In the genomic region with DNA sequence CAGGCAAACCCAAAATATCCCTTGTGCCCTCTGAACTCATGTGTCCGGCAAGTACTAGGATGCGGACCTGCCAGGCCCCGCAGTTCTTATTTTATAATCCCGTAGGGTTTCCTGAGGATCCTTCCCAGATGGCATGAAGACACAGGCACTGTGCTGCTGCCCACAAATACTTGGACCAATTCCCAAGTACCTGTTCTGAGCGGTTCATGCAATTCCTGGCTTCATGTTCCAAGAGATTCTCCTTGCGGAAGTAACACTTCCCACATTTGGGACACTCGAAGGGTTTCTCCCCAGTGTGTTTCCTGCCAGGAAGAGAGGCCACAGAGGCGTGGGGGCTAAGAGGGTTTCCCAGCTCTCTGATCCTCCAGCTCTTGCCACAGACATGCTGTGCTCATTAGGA, we compare ENCODE assay signal across 14 mouse cellular contexts. TPM values are rescaled to one million over a fixed set of nuclear protein-coding genes. Genes with fewer than 3 reads are reported as not detected.
DNase-seq lines count a peak whose midpoint lies in the region; ATAC-seq and TF ChIP-seq lines count a peak whose summit lies in the region.
"Had no signal": no experiment of that assay in that cellular context is flagged by ENCODE, and none has a peak within 500 bp of the region (broad histone marks: within the 10 kb centered on the region; RNA-seq: fewer than 3 reads in every experiment).

No protein-coding gene starts in this region.

- 14% methylated on average over 8 of the region's 8 CpGs for WGBS in cerebellum, adult 2 months
- 88% methylated on average over 8 of the region's 8 CpGs for WGBS in embryonic facial prominence, embryonic 12.5 days
- 89% methylated on average over 8 of the region's 8 CpGs for WGBS in embryonic facial prominence, embryonic 10.5 days
- WGBS in lung, postnatal 0 days, result 60% methylated on average over 8 of the region's 8 CpGs
- WGBS in hindbrain, postnatal 0 days, result 89% methylated on average over 8 of the region's 8 CpGs

- no peaks in the 10 kb centered on the region for H3K27me3 ChIP-seq in cerebellum, adult 2 months (ENCODE audit: control insufficient read depth, insufficient read depth, low read length)
- H3K27me3 ChIP-seq in embryonic facial prominence, embryonic 12.5 days, result no peaks in the 10 kb centered on the region
- no peaks in the 10 kb centered on the region for H3K27me3 ChIP-seq in embryonic facial prominence, embryonic 10.5 days (replicated peaks; ENCODE audit: low read depth, poor library complexity, severe bottlenecking)
- no peaks in the 10 kb centered on the region for H3K27me3 ChIP-seq in lung, postnatal 0 days (replicated peaks; ENCODE audit: insufficient read depth, low read length)
- H3K27me3 ChIP-seq in hindbrain, postnatal 0 days (ENCODE audit: insufficient read depth, low read length), result no peaks in the 10 kb centered on the region
- H3K27me3 ChIP-seq: forebrain, embryonic 15.5 days; hindbrain, embryonic 15.5 days had no signal

- H3K4me1 ChIP-seq in cerebellum, adult 2 months (ENCODE audit: control insufficient read depth, insufficient read depth, low read length), result peaks cover 31% of the 10 kb centered on the region
- peaks cover 24% of the 10 kb centered on the region for H3K4me1 ChIP-seq in embryonic facial prominence, embryonic 12.5 days
- peaks cover 30% of the 10 kb centered on the region for H3K4me1 ChIP-seq in embryonic facial prominence, embryonic 10.5 days
- H3K4me1 ChIP-seq in lung, postnatal 0 days (ENCODE audit: insufficient read depth, low read depth, low read length), result peaks cover 15% of the 10 kb centered on the region; the same call in 1 of the 2 replicates
- H3K4me1 ChIP-seq in hindbrain, postnatal 0 days (ENCODE audit: insufficient read depth, low read length), result peaks cover 14% of the 10 kb centered on the region

- no peak for TF ChIP-seq POLR2A in cerebellum, adult 2 months (IDR thresholded peaks at IDR 0.05; ENCODE audit: borderline replicate concordance, insufficient read depth, low read length)

- H3K36me3 ChIP-seq in embryonic facial prominence, embryonic 12.5 days, result peaks cover 70% of the 10 kb centered on the region
- H3K36me3 ChIP-seq in embryonic facial prominence, embryonic 10.5 days (replicated peaks), result peaks cover 88% of the 10 kb centered on the region
- H3K36me3 ChIP-seq in lung, postnatal 0 days (ENCODE audit: insufficient read depth, low read length), result peaks cover 29% of the 10 kb centered on the region
- peaks cover 39% of the 10 kb centered on the region for H3K36me3 ChIP-seq in hindbrain, postnatal 0 days (ENCODE audit: insufficient read depth, low read length)

- no peak overlapping the region for H3K27ac ChIP-seq in cerebellum, adult 2 months (ENCODE audit: insufficient read depth, low read length)
- no peak overlapping the region for H3K27ac ChIP-seq in embryonic facial prominence, embryonic 12.5 days
- H3K27ac ChIP-seq in embryonic facial prominence, embryonic 10.5 days (replicated peaks), result no peak overlapping the region
- H3K27ac ChIP-seq in lung, postnatal 0 days (ENCODE audit: low read length), result no peak overlapping the region
- H3K27ac ChIP-seq in hindbrain, postnatal 0 days, result no peak overlapping the region
- H3K27ac ChIP-seq: forebrain, embryonic 15.5 days; heart, embryonic 10.5 days; hindbrain, embryonic 15.5 days had no signal

- H3K9me3 ChIP-seq in embryonic facial prominence, embryonic 12.5 days, result no peaks in the 10 kb centered on the region
- no peaks in the 10 kb centered on the region for H3K9me3 ChIP-seq in embryonic facial prominence, embryonic 10.5 days
- H3K9me3 ChIP-seq in lung, postnatal 0 days (ENCODE audit: low read length), result no peaks in the 10 kb centered on the region
- no peaks in the 10 kb centered on the region for H3K9me3 ChIP-seq in hindbrain, postnatal 0 days (ENCODE audit: low read length)
- H3K9me3 ChIP-seq: forebrain, embryonic 15.5 days; heart, embryonic 10.5 days; hindbrain, embryonic 15.5 days had no signal

- H3K4me3 ChIP-seq in cerebellum, adult 2 months (replicated peaks; ENCODE audit: insufficient read depth, low read depth, low read length), result no peak overlapping the region
- no peak overlapping the region for H3K4me3 ChIP-seq in embryonic facial prominence, embryonic 12.5 days
- no peak overlapping the region for H3K4me3 ChIP-seq in embryonic facial prominence, embryonic 10.5 days
- H3K4me3 ChIP-seq in lung, postnatal 0 days (ENCODE audit: low read depth, low read length), result no peak overlapping the region
- H3K4me3 ChIP-seq in hindbrain, postnatal 0 days (ENCODE audit: low read length), result no peak overlapping the region
- H3K4me3 ChIP-seq: forebrain, embryonic 15.5 days; heart, embryonic 10.5 days; hindbrain, embryonic 15.5 days had no signal

- peak; percentile 27; the same call in 1 of the 2 replicates for TF ChIP-seq EP300 in lung, postnatal 0 days (IDR thresholded peaks at IDR 0.05)

- ATAC-seq in embryonic facial prominence, embryonic 12.5 days (ENCODE audit: insufficient number of reproducible peaks, insufficient read depth, low FRiP score, low TSS enrichment), result no peak
- ATAC-seq in lung, postnatal 0 days, result no peak
- no peak for ATAC-seq in hindbrain, postnatal 0 days
- ATAC-seq: forebrain, embryonic 15.5 days; inflammation-experienced regulatory T-cells, adult 6 months; intestine, postnatal 0 days had no signal

- TF ChIP-seq CTCF in cerebellum, adult 2 months (IDR thresholded peaks at IDR 0.05; ENCODE audit: borderline replicate concordance, insufficient read depth, low read depth, low read length), result no peak
- TF ChIP-seq CTCF in lung, postnatal 0 days (IDR thresholded peaks at IDR 0.05), result no peak
- TF ChIP-seq CTCF in hindbrain, postnatal 0 days (IDR thresholded peaks at IDR 0.05; ENCODE audit: low read depth), result no peak

- peak; percentile 37 to 60 for DNase-seq in cerebellum, adult 2 months
- DNase-seq in cerebellum, adult 11 months, result no peak
- DNase-seq in embryonic facial prominence, embryonic 10.5 days (ENCODE audit: low spot score), result no peak
- peak; percentile 45 for DNase-seq in lung, postnatal 0 days (ENCODE audit: low spot score)
- no peak for DNase-seq in lung, postnatal 25 days (ENCODE audit: low spot score)
- no peak for DNase-seq in hindbrain, postnatal 0 days (ENCODE audit: low spot score)
- DNase-seq: adrenal gland, postnatal 10 days; gastrocnemius, postnatal 36 days had no signal

- H3K9ac ChIP-seq in embryonic facial prominence, embryonic 12.5 days, result peak overlapping the region; percentile 19; the same call in 1 of the 2 replicates
- H3K9ac ChIP-seq in lung, postnatal 0 days (replicated peaks; ENCODE audit: low read depth), result no peak overlapping the region
- H3K9ac ChIP-seq in hindbrain, postnatal 0 days (replicated peaks; ENCODE audit: low read length), result no peak overlapping the region
- H3K9ac ChIP-seq: forebrain, embryonic 15.5 days; hindbrain, embryonic 15.5 days had no signal

- H3K4me2 ChIP-seq in embryonic facial prominence, embryonic 12.5 days (replicated peaks), result no peak overlapping the region
- H3K4me2 ChIP-seq in lung, postnatal 0 days (replicated peaks; ENCODE audit: low read depth, low read length), result no peak overlapping the region
- H3K4me2 ChIP-seq in hindbrain, postnatal 0 days (ENCODE audit: low read depth, low read length), result no peak overlapping the region
- H3K4me2 ChIP-seq: forebrain, embryonic 15.5 days; hindbrain, embryonic 15.5 days had no signal

RNA-seq across cellular contexts. Expression of gene Zbtb48, which starts 5.0 kb away (rescaled TPM):
- 20.1 and 24.3 TPM in 2 replicates for polyA plus RNA-seq in cerebellum, adult 2 months (2012; rRNA removed)
- 25.3 and 30.2 TPM in 2 replicates for polyA plus RNA-seq in embryonic facial prominence, embryonic 12.5 days (2016; fragmentation: Nextera tagmentation; extraction: Ambion mirVana)
- polyA plus RNA-seq in embryonic facial prominence, embryonic 10.5 days (2016; fragmentation: Nextera tagmentation; extraction: Ambion mirVana), result 25.0 and 26.4 TPM in 2 replicates
- polyA plus RNA-seq in lung, postnatal 0 days (2015; fragmentation: Nextera tagmentation; extraction: Ambion mirVana), result 13.2 and 13.7 TPM in 2 replicates
- 7.0 and 8.6 TPM in 2 replicates for total RNA-seq in hindbrain, postnatal 0 days (2014; rRNA removed)
- polyA plus RNA-seq in hindbrain, postnatal 0 days (2015; fragmentation: Nextera tagmentation; extraction: Ambion mirVana), result 10.7 and 16.2 TPM in 2 replicates

RNA-seq across cellular contexts. Expression of gene Klhl21, which starts 13.9 kb away (rescaled TPM):
- 14.5 and 14.7 TPM in 2 replicates for polyA plus RNA-seq in cerebellum, adult 2 months (2012; rRNA removed)
- polyA plus RNA-seq in embryonic facial prominence, embryonic 12.5 days (2016; fragmentation: Nextera tagmentation; extraction: Ambion mirVana), result 13.0 and 13.5 TPM in 2 replicates
- 9.7 and 10.6 TPM in 2 replicates for polyA plus RNA-seq in embryonic facial prominence, embryonic 10.5 days (2016; fragmentation: Nextera tagmentation; extraction: Ambion mirVana)
- 13.4 and 13.7 TPM in 2 replicates for polyA plus RNA-seq in lung, postnatal 0 days (2015; fragmentation: Nextera tagmentation; extraction: Ambion mirVana)
- total RNA-seq in hindbrain, postnatal 0 days (2014; rRNA removed), result 12.3 and 14.0 TPM in 2 replicates
- 4.5 and 4.8 TPM in 2 replicates for polyA plus RNA-seq in hindbrain, postnatal 0 days (2015; fragmentation: Nextera tagmentation; extraction: Ambion mirVana)

RNA-seq across cellular contexts. Expression of gene Tas1r1, which starts 15.9 kb away (rescaled TPM):
- polyA plus RNA-seq in cerebellum, adult 2 months (2012; rRNA removed), result 0.10 and 0.27 TPM in 2 replicates
- polyA plus RNA-seq in embryonic facial prominence, embryonic 12.5 days (2016; fragmentation: Nextera tagmentation; extraction: Ambion mirVana), result 1.0 and 1.1 TPM in 2 replicates
- polyA plus RNA-seq in embryonic facial prominence, embryonic 10.5 days (2016; fragmentation: Nextera tagmentation; extraction: Ambion mirVana), result 0.50 and 0.68 TPM in 2 replicates
- polyA plus RNA-seq in lung, postnatal 0 days (2015; fragmentation: Nextera tagmentation; extraction: Ambion mirVana), result 0.21 and 0.35 TPM in 2 replicates
- total RNA-seq in hindbrain, postnatal 0 days (2014; rRNA removed), result 0.42 and 0.93 TPM in 2 replicates
- 1.7 TPM in 2 replicates for polyA plus RNA-seq in hindbrain, postnatal 0 days (2015; fragmentation: Nextera tagmentation; extraction: Ambion mirVana)
- total RNA-seq: adrenal gland, postnatal 10 days had no signal
- polyA plus RNA-seq: inflammation-experienced regulatory T-cells, adult 6 months had no signal

RNA-seq across cellular contexts. Expression of gene Nol9, which starts 16.6 kb away (rescaled TPM):
- 15.1 and 16.5 TPM in 2 replicates for polyA plus RNA-seq in cerebellum, adult 2 months (2012; rRNA removed)
- polyA plus RNA-seq in embryonic facial prominence, embryonic 12.5 days (2016; fragmentation: Nextera tagmentation; extraction: Ambion mirVana), result 43.8 and 46.0 TPM in 2 replicates
- polyA plus RNA-seq in embryonic facial prominence, embryonic 10.5 days (2016; fragmentation: Nextera tagmentation; extraction: Ambion mirVana), result 43.7 and 44.2 TPM in 2 replicates
- polyA plus RNA-seq in lung, postnatal 0 days (2015; fragmentation: Nextera tagmentation; extraction: Ambion mirVana), result 10.0 and 11.3 TPM in 2 replicates
- total RNA-seq in hindbrain, postnatal 0 days (2014; rRNA removed), result 33.0 and 39.4 TPM in 2 replicates
- 17.1 and 17.9 TPM in 2 replicates for polyA plus RNA-seq in hindbrain, postnatal 0 days (2015; fragmentation: Nextera tagmentation; extraction: Ambion mirVana)

RNA-seq across cellular contexts. Expression of gene Phf13, which starts 26.4 kb away (rescaled TPM):
- 7.3 and 8.3 TPM in 2 replicates for polyA plus RNA-seq in cerebellum, adult 2 months (2012; rRNA removed)
- 42.2 and 44.3 TPM in 2 replicates for polyA plus RNA-seq in embryonic facial prominence, embryonic 12.5 days (2016; fragmentation: Nextera tagmentation; extraction: Ambion mirVana)
- 29.0 and 32.1 TPM in 2 replicates for polyA plus RNA-seq in embryonic facial prominence, embryonic 10.5 days (2016; fragmentation: Nextera tagmentation; extraction: Ambion mirVana)
- polyA plus RNA-seq in lung, postnatal 0 days (2015; fragmentation: Nextera tagmentation; extraction: Ambion mirVana), result 18.0 TPM in 2 replicates
- 19.9 and 20.8 TPM in 2 replicates for total RNA-seq in hindbrain, postnatal 0 days (2014; rRNA removed)
- 14.6 and 15.0 TPM in 2 replicates for polyA plus RNA-seq in hindbrain, postnatal 0 days (2015; fragmentation: Nextera tagmentation; extraction: Ambion mirVana)

Comparison
In these comparisons a context has a peak if more than half of its experiments do, and no peak if none do; other contexts are left out.
1. DNase-seq: peak in cerebellum, adult 2 months (2 of 2) and lung, postnatal 0 days (single experiment); none in cerebellum, adult 11 months (single experiment), embryonic facial prominence, embryonic 10.5 days (single experiment), lung, postnatal 25 days (single experiment) and hindbrain, postnatal 0 days (single experiment).